Mouse (Mus musculus): ENCODE data around the gene Cyb5b.

- TF ChIP-seq CTCF (IDR thresholded peaks at IDR 0.05; ENCODE audit: insufficient read depth, low read depth, low read length), result no peak
- no peak for TF ChIP-seq POLR2A (IDR thresholded peaks at IDR 0.05; ENCODE audit: insufficient read depth, low read depth, low read length)
Measured at GRCm38 (mm10) chr8:107137591-107137990, 12.8 kb upstream of the Cyb5b start.

All from olfactory bulb, adult 2 months (tissue).